Mouse (Mus musculus): Measurements from ENCODE around the gene Gm13283. TPM values are rescaled to one million over a fixed set of nuclear protein-coding genes. Genes with fewer than 3 reads are reported as not detected.

The Gm13283 gene
- total RNA-seq, 2 experiments from 2014 or later, result not detected

Other genes starting within 250 kb of the Gm13283 start
- gene Ifnb1, start 237.3 kb upstream of the Gm13283 start, total RNA-seq (2021), result not detected
- not detected for gene Ifna15, start 201.9 kb upstream of the Gm13283 start, total RNA-seq (2021)
- gene Ifna14, start 188.3 kb upstream of the Gm13283 start, total RNA-seq (2021), result not detected
- gene Ifna9, start 167.7 kb upstream of the Gm13283 start, total RNA-seq (2021), result not detected
- not detected for gene Ifna12, start 156.7 kb upstream of the Gm13283 start, total RNA-seq (2021)
- not detected for gene C87499, start 125.7 kb upstream of the Gm13283 start, total RNA-seq (2021)
- not detected for gene Ifna13, start 115.7 kb upstream of the Gm13283 start, total RNA-seq (2021)
- gene Ifna16, start 83.2 kb upstream of the Gm13283 start, total RNA-seq (2021), result not detected
- not detected for gene Ifna2, start 76.2 kb upstream of the Gm13283 start, total RNA-seq (2021)
- gene Ifnab, start 68.8 kb upstream of the Gm13283 start, total RNA-seq (2021), result not detected
- 1 to 10 TPM; 1.1 to 2.1 TPM for gene Gm26566, start 38.3 kb upstream of the Gm13283 start, total RNA-seq (2021)
- gene Klhl9, start 37.7 kb upstream of the Gm13283 start, total RNA-seq (2021), result 100 to 1,000 TPM; 105 to 106 TPM
- gene Gm13271, start 5.3 kb upstream of the Gm13283 start, total RNA-seq (2021), result not detected
- gene Gm13290, start 13.7 kb downstream of the Gm13283 start, total RNA-seq (2021), result not detected
- not detected for gene Gm13289, start 16.8 kb downstream of the Gm13283 start, total RNA-seq (2021)
- gene Gm13272, start 19.7 kb downstream of the Gm13283 start, total RNA-seq (2021), result not detected
- gene Ifnz, start 22.0 kb downstream of the Gm13283 start, total RNA-seq (2021), result not detected
- not detected for gene Gm13276, start 25.6 kb downstream of the Gm13283 start, total RNA-seq (2021)
- gene Gm13277, start 28.5 kb downstream of the Gm13283 start, total RNA-seq (2021), result not detected
- not detected for gene Gm13278, start 31.4 kb downstream of the Gm13283 start, total RNA-seq (2021)
- gene Gm13275, start 34.4 kb downstream of the Gm13283 start, total RNA-seq (2021), result not detected
- not detected for gene Gm13279, start 37.3 kb downstream of the Gm13283 start, total RNA-seq (2021)
- not detected for gene Gm13285, start 39.5 kb downstream of the Gm13283 start, total RNA-seq (2021)
- gene Gm13287, start 43.1 kb downstream of the Gm13283 start, total RNA-seq (2021), result not detected
- gene Gm13288, start 45.4 kb downstream of the Gm13283 start, total RNA-seq (2021), result not detected
- gene Ifna7, start 56.1 kb downstream of the Gm13283 start, total RNA-seq (2021), result not detected
- not detected for gene Ifna11, start 59.8 kb downstream of the Gm13283 start, total RNA-seq (2021)
- not detected for gene Ifna6, start 67.3 kb downstream of the Gm13283 start, total RNA-seq (2021)
- not detected for gene Ifna5, start 75.4 kb downstream of the Gm13283 start, total RNA-seq (2021)
- gene Ifna4, start 81.7 kb downstream of the Gm13283 start, total RNA-seq (2021), result not detected
- gene Ifna1, start 90.0 kb downstream of the Gm13283 start, total RNA-seq (2021), result not detected
- not detected for gene Ifne, start 120.1 kb downstream of the Gm13283 start, total RNA-seq (2021)